Mouse (Mus musculus) right cerebral cortex, adult 18-20 months (tissue): ENCODE data around the gene Aak1.
"Not testable (repeated sequence)": the region's sequence is repeated elsewhere in the genome, so short reads cannot be mapped to it uniquely, and the experiment has no call there.

ENCODE experiments used
- DNase-seq: peaks from one replicate; pipeline ENCODE4 v3.0.0; 2022; ENCODE audit warnings: mixed read lengths

The Aak1 gene

DNA sequence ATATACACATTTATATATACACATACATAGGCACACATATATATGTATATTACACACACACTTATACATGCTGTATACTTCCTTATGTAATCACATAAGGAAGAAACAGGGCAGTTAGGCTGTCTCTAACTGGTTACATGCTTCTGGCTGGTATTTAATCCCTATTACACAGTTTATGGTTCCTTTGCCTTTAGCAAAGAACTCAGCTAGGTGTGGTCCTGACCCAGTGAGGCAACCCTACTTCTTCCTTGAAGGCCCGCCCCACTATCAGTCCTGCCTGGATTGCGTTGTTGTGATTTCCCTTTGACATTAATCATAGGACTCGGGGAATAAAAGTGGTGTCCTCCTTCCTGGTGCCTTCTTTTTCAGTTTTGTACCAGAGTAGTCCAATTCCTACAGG is 185.1 kb downstream of the Aak1 start:
- DNase-seq, result no peak

DNA sequence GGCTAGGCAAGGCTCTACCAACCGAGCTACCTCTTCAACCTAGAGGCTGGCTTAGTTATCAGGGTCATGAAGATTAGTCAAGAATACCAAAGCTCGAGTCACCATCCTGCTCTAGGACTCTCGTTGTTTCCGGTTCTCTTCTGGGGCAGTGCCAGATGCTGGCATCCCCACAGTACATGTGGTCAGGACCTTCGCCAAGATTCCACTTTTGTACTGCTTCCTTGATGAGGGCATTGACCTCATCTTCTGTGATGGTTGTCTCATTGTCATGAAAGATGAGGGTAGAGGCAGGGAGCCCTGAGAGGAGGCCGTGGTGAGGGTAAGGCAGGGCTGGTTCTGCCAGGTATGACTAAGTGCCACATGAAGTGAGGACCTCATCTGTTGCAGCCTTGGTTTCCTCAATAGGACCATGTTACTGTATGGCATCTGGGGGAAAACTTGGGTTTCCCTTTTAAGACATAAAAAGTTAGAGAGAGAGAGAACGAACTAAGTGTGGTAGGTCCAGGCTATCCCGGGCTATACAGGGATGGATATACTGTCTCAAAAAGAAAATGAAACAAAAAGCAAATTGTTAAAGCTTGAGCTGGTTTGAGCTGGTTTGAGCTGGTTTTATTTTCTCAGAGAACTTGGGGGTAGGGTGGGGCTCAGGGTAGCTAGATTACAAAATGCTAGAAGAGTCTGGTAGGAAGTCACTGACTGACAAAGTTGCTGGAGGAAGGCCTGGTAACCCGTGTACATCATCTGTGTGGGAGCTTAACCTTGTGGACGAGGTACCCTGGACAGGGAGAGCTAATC is 188.7 kb downstream of the Aak1 start:
- no peak for DNase-seq

DNA sequence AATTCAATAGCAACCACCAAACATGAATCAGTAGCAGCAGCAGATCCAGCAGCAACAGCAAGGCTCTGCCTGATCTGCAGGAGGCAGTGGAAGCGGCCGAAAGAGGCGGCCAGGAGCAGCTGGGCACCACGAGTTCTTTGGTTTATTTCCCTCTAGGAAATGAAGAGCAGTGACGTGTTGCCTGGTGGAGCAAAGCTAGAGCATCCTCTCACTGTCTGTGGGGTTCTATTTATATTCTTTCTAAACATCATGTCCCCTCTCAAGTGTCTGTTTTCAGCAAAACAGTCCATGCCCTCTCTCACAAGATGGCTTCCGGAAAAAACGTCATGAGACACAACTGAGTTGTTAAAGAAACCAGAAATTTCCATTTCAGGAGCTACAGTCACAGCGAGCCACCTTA is 189.8 kb downstream of the Aak1 start:
- DNase-seq, result no peak

DNA sequence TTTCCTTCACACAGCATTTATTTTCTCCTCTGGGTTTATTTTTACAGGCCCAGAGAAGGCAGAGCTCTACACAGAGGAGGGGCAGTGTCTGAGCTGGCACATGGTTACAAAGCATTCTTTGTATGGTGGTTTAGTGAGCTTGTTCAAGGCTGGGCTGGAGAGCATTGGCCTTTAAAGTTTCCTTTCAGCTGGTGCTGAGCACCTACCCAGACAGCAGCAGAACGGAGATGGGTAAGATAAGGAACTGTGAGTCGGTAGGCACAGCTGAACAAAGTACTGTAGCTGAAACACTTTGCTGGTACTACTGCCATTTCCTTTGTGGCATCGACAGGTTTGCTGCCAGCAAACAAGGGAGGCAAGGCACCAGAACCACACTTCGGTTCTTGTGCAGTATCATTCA is 191.7 kb downstream of the Aak1 start:
- no peak for DNase-seq

DNA sequence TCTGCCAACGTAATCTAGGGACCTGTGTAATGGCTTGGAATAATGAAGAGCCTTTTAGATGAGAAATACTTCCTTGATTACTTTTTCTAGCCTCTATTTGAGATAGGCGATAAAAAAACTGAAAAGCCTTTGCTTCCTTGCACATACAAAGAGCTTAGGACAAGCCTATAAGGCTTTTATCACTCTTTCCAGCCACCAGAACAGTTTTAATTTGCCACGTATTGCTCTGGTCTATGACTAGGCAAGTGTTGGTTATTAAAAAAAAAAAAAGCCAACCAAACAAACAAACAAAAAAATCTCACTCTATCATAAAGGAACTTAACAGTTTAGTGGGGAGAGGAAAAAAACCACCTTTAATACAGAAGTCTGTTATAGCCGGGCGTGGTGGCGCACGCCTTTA is 192.1 kb downstream of the Aak1 start:
- DNase-seq, result no peak

DNA sequence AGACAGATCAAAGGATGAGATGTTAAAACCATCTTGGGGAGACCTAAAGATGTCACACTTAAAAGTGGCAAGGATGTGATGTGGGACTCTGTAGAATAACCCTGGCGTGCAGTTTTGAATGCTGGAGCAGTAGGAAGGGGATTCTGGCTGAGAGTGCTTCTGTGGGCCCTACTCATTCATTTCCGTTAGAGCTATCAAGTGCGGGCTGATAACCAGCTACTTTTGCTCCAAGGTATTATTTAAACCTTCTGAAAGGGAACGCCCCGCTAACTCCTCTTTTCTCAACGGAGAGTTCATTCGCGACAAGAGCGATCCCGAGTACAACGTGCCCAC is 192.7 kb downstream of the Aak1 start:
- DNase-seq, result no peak

DNA sequence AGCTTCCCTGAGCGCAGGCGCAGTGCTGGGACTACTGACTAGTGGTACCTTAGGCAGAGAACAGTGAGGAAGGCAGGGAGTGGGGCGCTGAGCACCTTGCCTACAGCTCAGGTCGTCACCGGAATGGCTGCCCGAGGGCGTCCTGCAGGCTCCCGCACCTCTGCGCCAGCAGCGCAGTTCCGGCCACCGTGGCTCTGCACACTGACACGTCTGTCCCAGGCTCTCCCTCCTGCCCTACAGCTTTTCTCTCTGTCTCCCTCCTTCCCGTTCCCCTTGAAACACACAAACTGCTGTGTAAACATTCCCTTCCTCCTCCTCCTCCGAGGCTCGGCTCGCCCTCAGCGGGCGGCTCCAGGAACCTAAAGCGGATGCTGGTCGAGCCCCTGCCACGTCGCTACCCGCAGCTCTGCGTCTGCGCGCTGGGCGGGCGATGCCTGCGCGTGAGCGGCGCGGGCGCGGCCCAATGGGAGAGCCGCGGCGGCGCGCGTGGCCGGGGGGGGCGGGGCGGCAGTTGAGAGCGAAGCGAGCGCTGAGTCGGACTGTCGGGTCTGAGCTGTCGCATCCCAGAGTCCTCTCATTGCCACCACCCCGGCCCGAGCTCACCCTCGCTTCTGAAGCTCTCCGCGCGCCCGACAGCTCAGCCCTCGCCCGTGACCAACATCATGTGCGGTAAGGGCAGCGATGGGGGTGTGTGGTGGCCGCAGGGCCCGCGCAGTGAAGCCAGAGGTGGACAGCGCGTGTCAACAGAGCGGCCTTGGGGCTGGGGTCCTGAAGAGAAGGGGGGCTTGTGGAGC is 193.2 kb downstream of the Aak1 start, which contains the start of gene Gfpt1:
Gene Gfpt1, plus strand, starts transcription at position 510 of the 794 bp plus-strand sequence.
- peak; percentile 96 for DNase-seq

DNA sequence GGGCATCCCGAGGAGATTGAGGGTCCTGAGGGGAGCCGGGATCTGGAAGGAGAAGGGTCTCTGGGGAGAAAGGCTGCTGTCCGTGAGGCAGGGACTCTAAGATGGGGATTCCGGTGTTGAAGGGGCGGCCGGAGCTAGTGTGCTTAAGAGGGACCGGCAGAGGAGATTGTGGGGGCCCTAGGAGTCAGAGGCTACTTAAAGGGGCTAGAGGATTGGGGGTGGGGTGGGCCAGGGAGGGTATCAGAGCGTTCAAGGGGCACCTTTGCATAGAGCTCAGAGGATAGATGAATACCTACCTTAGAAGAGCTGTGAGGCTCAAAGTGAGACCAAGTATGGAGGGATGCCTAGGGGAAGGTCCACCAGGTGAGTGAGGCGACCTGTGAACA is 193.8 kb downstream of the Aak1 start:
- DNase-seq, result no peak

DNA sequence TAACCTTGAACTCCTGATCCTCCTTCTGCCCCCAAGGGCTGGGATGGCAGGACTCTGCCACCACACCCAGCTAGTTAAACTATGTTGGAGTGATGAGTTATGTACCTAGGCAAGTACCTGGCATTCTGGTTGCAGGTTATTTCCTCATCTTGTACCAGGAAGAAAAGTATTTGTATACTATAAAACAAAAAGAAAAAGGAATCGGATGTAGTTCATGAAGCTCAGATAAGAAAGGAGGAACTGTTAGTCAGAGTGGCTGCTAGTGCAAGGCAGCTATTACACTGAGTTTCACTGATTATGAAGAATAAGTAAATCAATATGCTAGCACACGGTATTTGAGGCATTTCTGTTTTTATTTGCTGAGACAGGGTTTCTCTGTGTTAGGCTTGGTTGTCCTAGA is 195.6 kb downstream of the Aak1 start:
- no peak for DNase-seq

DNA sequence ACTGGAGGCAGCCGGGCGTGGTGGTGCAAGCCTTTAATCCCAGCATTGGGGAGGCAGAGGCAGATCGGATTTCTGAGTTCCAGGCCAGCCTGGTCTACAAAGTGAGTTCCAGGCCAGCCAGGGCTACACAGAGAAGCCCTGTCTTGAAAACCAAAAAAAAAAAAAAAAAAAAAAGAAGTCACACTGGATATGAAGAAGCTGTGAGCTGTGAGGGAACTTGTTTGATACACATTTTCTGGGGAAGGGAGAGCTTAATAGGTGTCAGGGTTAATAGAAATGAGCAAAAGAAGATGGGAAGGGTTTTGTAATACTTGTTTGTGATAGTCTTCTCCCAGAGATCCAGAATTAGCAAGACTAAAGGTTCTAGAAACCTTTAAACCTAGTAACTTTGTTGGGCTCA is 196.2 kb downstream of the Aak1 start:
- no peak for DNase-seq

DNA sequence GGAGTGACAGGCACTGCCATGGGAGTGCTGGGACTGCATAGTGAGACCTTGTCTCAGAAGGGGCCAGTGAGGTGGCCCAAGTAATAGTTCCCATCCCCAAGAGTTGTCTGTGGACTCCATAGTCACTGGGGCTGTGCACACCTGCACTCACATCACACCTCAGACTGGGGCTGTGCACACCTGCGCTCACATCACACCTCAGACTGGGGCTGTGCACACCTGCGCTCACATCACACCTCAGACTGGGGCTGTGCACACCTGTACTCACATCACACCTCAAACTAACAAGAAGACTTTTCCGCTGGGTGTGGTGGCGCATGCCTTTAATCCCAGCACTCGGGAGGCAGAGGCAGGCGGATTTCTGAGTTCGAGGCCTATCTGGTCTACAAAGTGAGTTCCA is 199.4 kb downstream of the Aak1 start:
- not testable (repeated sequence) for DNase-seq

DNA sequence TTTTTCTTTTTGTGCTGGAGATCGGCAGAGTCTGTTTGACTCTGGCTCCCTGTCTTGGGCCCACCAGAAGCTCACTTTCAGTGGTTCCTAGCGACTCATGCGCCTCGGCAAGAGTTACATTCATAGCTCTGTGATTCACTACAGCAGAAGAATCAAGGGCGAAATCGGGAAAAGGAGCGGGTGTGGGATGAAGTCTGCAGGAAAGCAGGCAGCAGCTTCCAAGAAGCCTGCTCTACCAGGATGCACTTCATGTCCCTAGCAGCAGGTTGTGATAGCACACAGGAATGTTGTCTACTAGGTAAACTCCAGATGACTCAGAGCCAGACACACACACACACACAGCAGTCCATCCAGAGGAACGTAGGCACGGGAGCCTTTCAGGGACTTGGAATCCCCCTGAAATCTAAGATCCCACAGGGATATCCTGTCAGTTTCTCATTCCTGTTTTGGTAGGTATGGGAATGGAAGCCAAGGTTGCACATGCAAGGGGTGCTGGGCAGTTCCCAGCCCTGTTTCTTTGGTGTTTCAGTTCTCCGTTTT is 202.6 kb downstream of the Aak1 start:
- DNase-seq, result peak; percentile 45
